Mouse (Mus musculus) heart, postnatal 0 days (tissue): ENCODE data around the gene Olfr1357.

Experiments used
- CTCF ChIP-seq: IDR thresholded peaks from 2 replicates; pipeline ENCODE4 v1.5.1; 2016; ENCODE audit warnings: antibody characterized with exemption, control low read depth, low read depth
- EP300 ChIP-seq: IDR thresholded peaks from 2 replicates; pipeline ENCODE4 v1.6.1; 2016; ENCODE audit warnings: antibody characterized with exemption, low read depth

GRCm38 (mm10) chr10:78592856-78593379 lies 25.0 kb downstream of the Olfr1357 start:
- TF ChIP-seq CTCF (no peak), EP300 (no peak)
